14 mouse cellular contexts compared by ENCODE assay signal in genomic region chr3:150109561-150109960, GRCm38 (mm10).
"Had no signal": no experiment of that assay in that cellular context is flagged by ENCODE, and none has a peak within 500 bp of the region (broad histone marks: within the 10 kb centered on the region; RNA-seq: fewer than 3 reads in every experiment).

No protein-coding gene starts in this region.

- H3K27ac ChIP-seq: limb, embryonic 13.5 days; liver, embryonic 12.5 days; macrophage; neural tube, embryonic 15.5 days had no signal

- DNase-seq: kidney, adult 18-20 months; kidney, postnatal 14 days; left cerebral cortex, postnatal 4 days; lung, embryonic 14.5 days; lung, postnatal 14 days; right cerebral cortex, postnatal 4 days; spleen, adult 18-20 months; thymus, adult 18-20 months; thymus, postnatal 14 days had no signal

- H3K9me3 ChIP-seq: limb, embryonic 13.5 days; liver, embryonic 12.5 days; neural tube, embryonic 15.5 days had no signal

- H3K4me2 ChIP-seq: limb, embryonic 13.5 days; liver, embryonic 12.5 days; lung, embryonic 14.5 days; neural tube, embryonic 15.5 days had no signal

- H3K27me3 ChIP-seq: limb, embryonic 13.5 days; liver, embryonic 12.5 days; neural tube, embryonic 15.5 days had no signal

- H3K4me1 ChIP-seq: limb, embryonic 13.5 days; liver, embryonic 12.5 days; neural tube, embryonic 15.5 days had no signal

- H3K9ac ChIP-seq: limb, embryonic 13.5 days; liver, embryonic 12.5 days; lung, embryonic 14.5 days; neural tube, embryonic 15.5 days had no signal

- ATAC-seq: liver, embryonic 12.5 days had no signal

- H3K4me3 ChIP-seq: limb, embryonic 13.5 days; liver, embryonic 12.5 days; myocyte; neural tube, embryonic 15.5 days had no signal

- H3K36me3 ChIP-seq: limb, embryonic 13.5 days; liver, embryonic 12.5 days; neural tube, embryonic 15.5 days had no signal
